In the genomic region with DNA sequence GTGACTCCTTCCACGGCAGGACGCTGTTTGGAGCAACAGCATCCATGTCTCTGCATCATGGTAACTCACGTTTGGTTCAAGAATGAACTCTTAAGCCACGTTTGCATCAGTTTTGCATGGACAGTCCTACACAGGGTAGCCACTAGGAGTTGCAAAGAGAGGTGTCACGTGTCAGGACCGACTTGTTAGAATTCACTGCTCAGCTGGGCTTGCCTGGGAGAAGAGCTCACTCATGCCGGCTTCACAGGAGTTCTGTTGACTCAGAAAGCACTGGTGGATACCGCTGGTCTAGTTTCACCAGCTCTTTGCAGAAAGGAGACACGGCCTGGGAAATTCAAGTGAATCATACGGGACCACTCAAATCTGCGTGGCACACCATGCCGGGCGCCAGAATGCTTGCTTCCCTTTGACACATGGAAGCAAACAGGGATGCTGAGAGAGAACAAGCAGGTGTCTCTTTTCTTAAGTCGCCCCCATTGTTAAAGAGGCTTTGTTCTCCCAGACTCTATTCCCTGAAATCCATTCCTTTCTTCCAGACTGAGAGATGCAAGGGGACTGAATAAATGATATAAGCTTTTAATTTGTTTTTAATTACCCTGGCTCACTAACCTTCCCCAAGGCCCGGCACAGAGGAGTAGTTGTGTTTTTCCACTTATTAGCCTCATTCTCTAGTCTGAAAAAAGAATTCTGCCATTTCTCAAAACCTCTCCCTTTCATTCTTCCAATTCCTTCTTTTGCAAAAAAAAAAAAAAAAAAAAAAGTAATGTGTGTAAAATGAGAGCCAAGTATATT, we compare ENCODE assay signal across 8 mouse cellular contexts. TPM values are rescaled to one million over a fixed set of nuclear protein-coding genes. Genes with fewer than 3 reads are reported as not detected.
DNase-seq lines count a peak whose midpoint lies in the region; ATAC-seq and TF ChIP-seq lines count a peak whose summit lies in the region.

No protein-coding gene starts in this region.

- WGBS in lung, embryonic 14.5 days = 29% methylated on average over 15 of the region's 15 CpGs
- WGBS in lung, adult 2 months = 48% methylated on average over 15 of the region's 15 CpGs
- 30% methylated on average over 15 of the region's 15 CpGs for WGBS in limb, embryonic 14.5 days
- 43% methylated on average over 15 of the region's 15 CpGs for WGBS in stomach, postnatal 0 days

- no peak for TF ChIP-seq EP300 in stomach, postnatal 0 days (optimal IDR thresholded peaks at IDR 0.05)

- peak; percentile 21 for ATAC-seq in lung, embryonic 14.5 days (ENCODE audit: insufficient read depth)
- no peak for ATAC-seq in limb, embryonic 14.5 days (ENCODE audit: low FRiP score, low read depth)
- no peak for ATAC-seq in stomach, postnatal 0 days (ENCODE audit: low FRiP score, low TSS enrichment)

- no peaks in the 10 kb centered on the region for H3K27me3 ChIP-seq in lung, embryonic 14.5 days (ENCODE audit: insufficient read depth, low read length)
- H3K27me3 ChIP-seq in limb, embryonic 14.5 days (ENCODE audit: control insufficient read depth, insufficient read depth, low read length) = no peaks in the 10 kb centered on the region
- no peaks in the 10 kb centered on the region for H3K27me3 ChIP-seq in stomach, postnatal 0 days (ENCODE audit: control insufficient read depth, insufficient read depth, low read length)

- no peak overlapping the region for H3K9ac ChIP-seq in lung, embryonic 14.5 days
- no peak overlapping the region for H3K9ac ChIP-seq in limb, embryonic 14.5 days (ENCODE audit: low read depth, low read length, severe bottlenecking)
- no peak overlapping the region for H3K9ac ChIP-seq in stomach, postnatal 0 days (ENCODE audit: low read length)

- TF ChIP-seq POLR2A in lung, adult 2 months (IDR thresholded peaks at IDR 0.05; ENCODE audit: borderline replicate concordance, extremely low read depth, low read depth, low read length) = no peak
- TF ChIP-seq POLR2A in embryonic fibroblast, embryonic 13.5 days (IDR thresholded peaks at IDR 0.05; ENCODE audit: low read depth, low read length) = peak; percentile 14; the same call in 1 of the 2 replicates
- no peak for TF ChIP-seq POLR2A in limb, embryonic 14.5 days (IDR thresholded peaks at IDR 0.05; ENCODE audit: borderline replicate concordance, extremely low read depth, insufficient read depth, insufficient read length)

- H3K4me1 ChIP-seq in lung, embryonic 14.5 days (ENCODE audit: insufficient read depth) = peaks cover 26% of the 10 kb centered on the region
- no peaks in the 10 kb centered on the region; the same call in 1 of the 2 replicates for H3K4me1 ChIP-seq in lung, adult 2 months (ENCODE audit: control insufficient read depth, insufficient read depth, low read length)
- H3K4me1 ChIP-seq in embryonic fibroblast, embryonic 13.5 days (ENCODE audit: control insufficient read depth, insufficient read depth, low read length) = peaks cover 17% of the 10 kb centered on the region
- peaks cover 33% of the 10 kb centered on the region for H3K4me1 ChIP-seq in limb, embryonic 14.5 days (ENCODE audit: control insufficient read depth, insufficient read depth, low read length)
- no peaks in the 10 kb centered on the region for H3K4me1 ChIP-seq in stomach, postnatal 0 days (replicated peaks; ENCODE audit: control insufficient read depth, insufficient read depth)

- peak; percentile 41 for TF ChIP-seq CTCF in lung, embryonic 14.5 days (IDR thresholded peaks at IDR 0.05; ENCODE audit: low read depth)
- no peak for TF ChIP-seq CTCF in lung, adult 2 months (IDR thresholded peaks at IDR 0.05; ENCODE audit: insufficient read depth, low read length)
- no peak for TF ChIP-seq CTCF in embryonic fibroblast, embryonic 13.5 days (IDR thresholded peaks at IDR 0.05; ENCODE audit: borderline replicate concordance, insufficient read depth, low read length)
- peak; percentile 35 for TF ChIP-seq CTCF in stomach, postnatal 0 days (IDR thresholded peaks at IDR 0.05; ENCODE audit: low read depth)

- no peak overlapping the region for H3K4me2 ChIP-seq in lung, embryonic 14.5 days
- H3K4me2 ChIP-seq in limb, embryonic 14.5 days (replicated peaks; ENCODE audit: low read depth, low read length, severe bottlenecking) = no peak overlapping the region
- no peak overlapping the region for H3K4me2 ChIP-seq in stomach, postnatal 0 days (replicated peaks; ENCODE audit: low read depth)

- peaks cover 3% of the 10 kb centered on the region; the same call in 1 of the 2 replicates for H3K9me3 ChIP-seq in lung, embryonic 14.5 days (ENCODE audit: low read depth, low read length)
- H3K9me3 ChIP-seq in limb, embryonic 14.5 days (ENCODE audit: control insufficient read depth, low read length) = peaks cover 6% of the 10 kb centered on the region; the same call in 1 of the 2 replicates
- H3K9me3 ChIP-seq in stomach, postnatal 0 days (ENCODE audit: control insufficient read depth, low read length) = no peaks in the 10 kb centered on the region

- no peaks in the 10 kb centered on the region for H3K36me3 ChIP-seq in lung, embryonic 14.5 days (ENCODE audit: insufficient read depth)
- H3K36me3 ChIP-seq in limb, embryonic 14.5 days (ENCODE audit: control insufficient read depth, insufficient read depth, low read length) = no peaks in the 10 kb centered on the region
- H3K36me3 ChIP-seq in stomach, postnatal 0 days (ENCODE audit: control insufficient read depth, insufficient read depth, low read length) = no peaks in the 10 kb centered on the region

- H3K4me3 ChIP-seq in lung, embryonic 14.5 days (ENCODE audit: low read depth, low read length) = no peak overlapping the region
- H3K4me3 ChIP-seq in lung, adult 2 months (replicated peaks; ENCODE audit: extremely low read depth, low read depth, low read length) = no peak overlapping the region
- no peak overlapping the region for H3K4me3 ChIP-seq in embryonic fibroblast, embryonic 13.5 days (ENCODE audit: insufficient read depth, low read length)
- no peak overlapping the region for H3K4me3 ChIP-seq in limb, embryonic 14.5 days (replicated peaks; ENCODE audit: low read length)
- H3K4me3 ChIP-seq in stomach, postnatal 0 days (ENCODE audit: low read depth, low read length) = no peak overlapping the region

- DNase-seq in lung, embryonic 14.5 days = peak; percentile 49
- no peak for DNase-seq in lung, adult 2 months
- no peak for DNase-seq in limb, embryonic 14.5 days (ENCODE audit: low spot score)
- no peak for DNase-seq in stomach, postnatal 0 days (ENCODE audit: low spot score)
- no peak for DNase-seq in right cerebral cortex, postnatal 25 days
- no peak for DNase-seq in ovary, adult 18-20 months (ENCODE audit: low spot score)
- DNase-seq in adrenal gland, postnatal 25 days = no peak

- H3K27ac ChIP-seq in lung, embryonic 14.5 days (ENCODE audit: low read depth) = peak overlapping the region; percentile 90
- peak overlapping the region; percentile 96 for H3K27ac ChIP-seq in embryonic fibroblast, embryonic 13.5 days (ENCODE audit: insufficient read depth, low read length)
- H3K27ac ChIP-seq in limb, embryonic 14.5 days (replicated peaks; ENCODE audit: low read depth, low read length) = peak overlapping the region; percentile 73
- H3K27ac ChIP-seq in stomach, postnatal 0 days (replicated peaks) = peak overlapping the region; percentile 14; the same call in 1 of the 2 replicates

RNA-seq across cellular contexts. Expression of a gene that starts 55.9 kb away (rescaled TPM):
- polyA plus RNA-seq in lung, embryonic 14.5 days (2014; fragmentation: Nextera tagmentation; extraction: Ambion mirVana) = 0.51 and 0.70 TPM in 2 replicates
- 1.9 and 2.6 TPM in 2 replicates for polyA plus RNA-seq in lung, adult 2 months (2012; rRNA removed)
- polyA plus RNA-seq in embryonic fibroblast, embryonic 13.5 days (2011; ENCODE audit: insufficient read length, low read depth, missing spikeins) = 0.23 and 1.1 TPM in 2 replicates
- polyA plus RNA-seq in limb, embryonic 14.5 days (2012; rRNA removed) = 2.2 TPM in 2 replicates
- polyA plus RNA-seq in limb, embryonic 14.5 days (2014; fragmentation: Nextera tagmentation; extraction: Ambion mirVana) = 1.0 and 1.8 TPM in 2 replicates
- 0.97 and 1.3 TPM in 2 replicates for polyA plus RNA-seq in stomach, postnatal 0 days (2015; fragmentation: Nextera tagmentation; extraction: Ambion mirVana)
- total RNA-seq in adrenal gland, postnatal 25 days (2021) = 1.3 and 1.4 TPM in 2 replicates

Comparison
In these comparisons a context has a peak if more than half of its experiments do, and no peak if none do; other contexts are left out.
1. CTCF ChIP-seq: peak in lung, embryonic 14.5 days (single experiment) and stomach, postnatal 0 days (single experiment); none in lung, adult 2 months (single experiment) and embryonic fibroblast, embryonic 13.5 days (single experiment).
2. H3K27ac ChIP-seq: peak in every context shown above with its lines; median percentile 96 in embryonic fibroblast, embryonic 13.5 days; 90 in lung, embryonic 14.5 days; 73 in limb, embryonic 14.5 days; 14 in stomach, postnatal 0 days.